Mouse (Mus musculus) liver, embryonic 13.5 days (tissue): ENCODE measurements at regions not wholly inside any gene's neighbourhood (a gene's known extent, or its start where the extent isn't known, plus 50 kb on each side); places are given as distances from the start of the nearest gene placed in this dataset.

ENCODE experiments used
- ATAC-seq: fragments of 200-750 bp; cut with Nextera tagmentation; 2 replicates; pipeline ENCODE4 v1.8.0; 2017; ENCODE audit warnings: low read depth, mild to moderate bottlenecking, moderate number of reproducible peaks, moderate library complexity
- DNase-seq: peaks from one replicate; pipeline ENCODE4 v3.0.0; 2022
- H3K27ac ChIP-seq: fragments of 300-500 bp; sonication (generic); 2 replicates; pipeline ENCODE4 v1.5.1; 2015; ENCODE audit warnings: moderate library complexity, mild to moderate bottlenecking, inconsistent platforms
- H3K27me3 ChIP-seq: fragments of 300-500 bp; sonication (generic); 2 replicates; pipeline ENCODE4 v1.6.1; 2015; ENCODE audit warnings: mild to moderate bottlenecking, inconsistent platforms
- H3K36me3 ChIP-seq: fragments of 300-500 bp; sonication (generic); 2 replicates; pipeline ENCODE4 v1.6.1; 2015; ENCODE audit warnings: mild to moderate bottlenecking, inconsistent platforms
- H3K4me1 ChIP-seq: fragments of 300-500 bp; sonication (generic); replicated peaks from 2 replicates; pipeline ENCODE4 v1.6.1; 2015; ENCODE audit warnings: inconsistent platforms
- H3K4me2 ChIP-seq: fragments of 300-500 bp; sonication (generic); 2 replicates; pipeline ENCODE4 v1.6.1; 2015; ENCODE audit warnings: inconsistent platforms, mild to moderate bottlenecking, moderate library complexity
- H3K4me3 ChIP-seq: fragments of 300-500 bp; sonication (generic); replicated peaks from 2 replicates; pipeline ENCODE4 v1.5.1; 2015; ENCODE audit warnings: mild to moderate bottlenecking, inconsistent platforms
- H3K9ac ChIP-seq: fragments of 300-500 bp; sonication (generic); 2 replicates; pipeline ENCODE4 v1.6.1; 2015; ENCODE audit warnings: mild to moderate bottlenecking, inconsistent platforms
- H3K9me3 ChIP-seq: fragments of 300-500 bp; sonication (generic); replicated peaks from 2 replicates; pipeline ENCODE4 v1.6.1; 2016; ENCODE audit warnings: inconsistent platforms
- WGBS: fragments of 180-500 bp; shearing (Covaris S2); methylation state at CpG from one replicate; pipeline ENCODE4 v1.1.7; 2015; ENCODE audit not compliant: insufficient replicate concordance; 5-methylcytosine and 5-hydroxymethylcytosine counted together

DNA sequence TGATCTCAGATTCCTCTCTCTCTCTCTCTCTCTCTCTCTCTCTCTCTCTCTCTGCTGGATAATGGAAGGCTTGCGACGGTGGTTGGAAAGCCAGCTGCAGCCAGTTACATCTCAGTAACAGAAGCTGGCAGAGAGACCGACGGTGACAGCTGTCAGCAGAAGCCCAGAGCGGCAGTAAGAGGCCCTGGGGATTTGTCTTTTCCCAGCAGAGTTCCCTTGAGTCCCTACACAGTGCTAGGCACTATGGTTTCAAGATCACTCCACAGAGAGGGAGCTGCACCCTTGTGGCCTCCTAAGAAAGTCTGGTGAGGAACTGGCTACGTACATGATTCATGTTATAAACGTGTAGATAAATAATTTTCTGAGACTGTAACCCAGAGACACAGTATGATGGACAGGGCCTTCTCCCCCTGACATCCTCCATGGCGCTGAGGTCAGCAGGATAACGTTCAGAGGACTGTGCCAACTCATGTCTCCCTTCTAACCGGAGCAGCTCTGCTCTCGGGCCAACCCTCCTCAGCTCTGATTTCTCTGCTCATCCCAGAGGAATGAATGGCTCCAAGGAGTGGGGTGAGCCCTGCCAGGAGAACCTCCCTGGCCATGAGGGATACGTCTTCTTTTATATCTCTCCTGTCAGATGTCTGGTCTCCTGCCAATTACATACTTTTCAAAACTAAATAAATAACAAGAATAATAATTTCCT is 253.5 kb upstream of the Cadm1 start:
- WGBS = 51% methylated on average over 12 of the region's 12 CpGs
- ATAC-seq = no peak

GRCm38 (mm10) chr9:47279410-47279809 is 250.6 kb upstream of the Cadm1 start:
- Histone ChIP-seq H3K4me2 (no peak overlapping the region), H3K9ac (no peak overlapping the region), H3K27ac (no peak overlapping the region), H3K36me3 (no peaks in the 10 kb centered on the region), H3K4me3 (no peak overlapping the region), H3K9me3 (no peaks in the 10 kb centered on the region), H3K27me3 (no peaks in the 10 kb centered on the region), H3K4me1 (no peaks in the 10 kb centered on the region)
- 65% methylated on average over 6 of the region's 6 CpGs for WGBS
- DNase-seq (no peak), ATAC-seq (no peak)

More for the DNA sequence above, 253.5 kb upstream of the Cadm1 start:
- H3K36me3 ChIP-seq = no peaks in the 10 kb centered on the region
- H3K4me3 ChIP-seq = no peak overlapping the region
- no peak overlapping the region for H3K4me2 ChIP-seq
- DNase-seq = no peak
- no peaks in the 10 kb centered on the region for H3K9me3 ChIP-seq
- H3K9ac ChIP-seq = no peak overlapping the region
- no peaks in the 10 kb centered on the region for H3K27me3 ChIP-seq
- H3K4me1 ChIP-seq = no peaks in the 10 kb centered on the region
- no peak overlapping the region for H3K27ac ChIP-seq

- DNase-seq (no peak), ATAC-seq (no peak)
- 55% methylated on average over 7 of the region's 7 CpGs for WGBS
- no peak overlapping the region for H3K9ac ChIP-seq
- no peak overlapping the region for H3K4me2 ChIP-seq
- no peaks in the 10 kb centered on the region for H3K27me3 ChIP-seq
- H3K36me3 ChIP-seq = no peaks in the 10 kb centered on the region
- H3K27ac ChIP-seq = no peak overlapping the region
- no peaks in the 10 kb centered on the region for H3K9me3 ChIP-seq
- H3K4me1 ChIP-seq = 0 out of 2 replicates have a peak, but pooled peaks cover 3% of the 10 kb centered on the region
- H3K4me3 ChIP-seq = no peak overlapping the region
Observed at GRCm38 (mm10) chr9:47280146-47280545, 249.8 kb upstream of the Cadm1 start.

DNA sequence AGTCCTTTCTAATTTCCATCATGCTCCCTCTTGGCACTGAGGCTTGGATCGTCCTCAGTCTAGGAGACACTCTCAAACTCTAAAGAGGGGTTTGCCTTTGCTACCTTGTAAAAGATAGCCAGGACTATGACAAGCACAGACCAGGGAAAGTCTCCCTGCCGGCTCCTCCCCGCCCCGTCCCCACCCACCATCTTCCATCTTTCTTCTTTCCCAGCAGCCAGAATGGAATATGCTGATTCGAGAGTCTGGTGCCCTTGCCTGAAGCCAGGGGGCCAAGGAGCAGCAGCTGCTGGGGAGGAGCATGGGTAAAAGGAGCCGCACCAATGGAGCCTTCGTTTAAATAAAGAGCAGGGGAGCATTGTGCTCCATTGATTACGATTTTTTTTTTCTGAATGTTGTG is 249.4 kb upstream of the Cadm1 start:
- Histone ChIP-seq H3K4me1 (0 out of 2 replicates have a peak, but pooled peaks cover 3% of the 10 kb centered on the region), H3K36me3 (no peaks in the 10 kb centered on the region), H3K4me2 (no peak overlapping the region), H3K27ac (no peak overlapping the region), H3K9ac (no peak overlapping the region), H3K4me3 (no peak overlapping the region), H3K9me3 (no peaks in the 10 kb centered on the region), H3K27me3 (no peaks in the 10 kb centered on the region)
- no peak for DNase-seq
- WGBS = 55% methylated on average over 8 of the region's 8 CpGs
- no peak for ATAC-seq

- no peaks in the 10 kb centered on the region for H3K36me3 ChIP-seq
- H3K9me3 ChIP-seq = no peaks in the 10 kb centered on the region
- 66% methylated on average over 4 of the region's 4 CpGs for WGBS
- no peak for ATAC-seq
- no peak overlapping the region for H3K9ac ChIP-seq
- H3K4me3 ChIP-seq = no peak overlapping the region
- H3K27me3 ChIP-seq = no peaks in the 10 kb centered on the region
- DNase-seq = no peak
- H3K4me1 ChIP-seq = 0 out of 2 replicates have a peak, but pooled peaks cover 3% of the 10 kb centered on the region
- no peak overlapping the region for H3K27ac ChIP-seq
- H3K4me2 ChIP-seq = no peak overlapping the region
Observed at GRCm38 (mm10) chr9:47283746-47284455, 246.1 kb upstream of the Cadm1 start.

DNA sequence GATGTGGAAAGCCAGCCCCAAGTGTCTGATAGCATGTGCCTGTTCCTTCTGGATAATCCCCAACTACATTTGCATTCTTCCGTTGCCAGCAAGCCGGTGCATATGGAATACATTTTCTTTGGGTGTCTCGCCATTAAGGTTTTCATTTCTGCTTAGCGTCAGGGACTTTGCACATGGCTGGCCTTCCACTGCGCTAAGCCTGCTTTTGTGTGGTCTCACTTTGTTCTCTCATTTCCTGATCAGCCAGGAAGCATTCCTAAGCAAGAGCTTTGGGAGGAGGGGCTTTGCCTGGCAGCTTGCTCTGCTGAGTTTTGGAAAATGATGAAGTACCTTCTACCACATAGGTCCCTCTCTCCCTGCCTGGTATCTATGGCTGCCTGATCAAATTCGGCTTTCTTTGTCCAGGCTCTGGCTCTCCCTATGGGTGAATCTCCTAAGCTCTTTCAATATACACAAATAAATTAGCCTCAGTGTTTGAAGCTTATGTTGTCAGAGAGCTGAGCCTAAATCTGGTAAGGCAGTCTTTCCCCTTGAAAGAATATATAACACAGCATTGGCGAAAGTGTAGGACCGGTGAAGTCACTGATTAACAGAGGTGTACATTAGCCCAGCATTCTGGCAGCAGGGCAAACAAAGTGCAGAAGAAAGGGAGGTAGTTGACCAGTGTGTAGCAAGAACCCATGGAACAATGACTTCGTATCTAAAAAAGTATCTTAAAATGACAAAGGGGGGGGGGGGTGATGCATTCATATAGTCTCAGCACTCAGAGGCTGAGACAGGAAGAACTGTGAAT is 242.8 kb upstream of the Cadm1 start:
- DNase-seq = no peak
- H3K27ac ChIP-seq = no peak overlapping the region; the same call in none of the 2 replicates

GRCm38 (mm10) chr9:47288587-47289199 is 241.3 kb upstream of the Cadm1 start:
- Histone ChIP-seq H3K9me3 (no peaks in the 10 kb centered on the region), H3K4me1 (0 out of 2 replicates have a peak, but pooled peaks cover 3% of the 10 kb centered on the region), H3K27me3 (no peaks in the 10 kb centered on the region), H3K36me3 (no peaks in the 10 kb centered on the region), H3K27ac (no peak overlapping the region), H3K4me3 (no peak overlapping the region), H3K9ac (no peak overlapping the region), H3K4me2 (no peak overlapping the region)
- 55% methylated on average over 7 of the region's 7 CpGs for WGBS
- ATAC-seq (no peak), DNase-seq (no peak)

More for the DNA sequence above, 242.8 kb upstream of the Cadm1 start:
- H3K4me3 ChIP-seq = no peak overlapping the region
- no peak overlapping the region for H3K9ac ChIP-seq
- 63% methylated on average over 9 of the region's 9 CpGs for WGBS
- no peaks in the 10 kb centered on the region for H3K36me3 ChIP-seq
- H3K4me1 ChIP-seq = 0 out of 2 replicates have a peak, but pooled peaks cover 3% of the 10 kb centered on the region
- 0 out of 2 replicates have a peak, but pooled peaks have one; percentile 45 for ATAC-seq
- no peaks in the 10 kb centered on the region for H3K9me3 ChIP-seq
- no peak overlapping the region for H3K4me2 ChIP-seq
- no peaks in the 10 kb centered on the region for H3K27me3 ChIP-seq

DNA sequence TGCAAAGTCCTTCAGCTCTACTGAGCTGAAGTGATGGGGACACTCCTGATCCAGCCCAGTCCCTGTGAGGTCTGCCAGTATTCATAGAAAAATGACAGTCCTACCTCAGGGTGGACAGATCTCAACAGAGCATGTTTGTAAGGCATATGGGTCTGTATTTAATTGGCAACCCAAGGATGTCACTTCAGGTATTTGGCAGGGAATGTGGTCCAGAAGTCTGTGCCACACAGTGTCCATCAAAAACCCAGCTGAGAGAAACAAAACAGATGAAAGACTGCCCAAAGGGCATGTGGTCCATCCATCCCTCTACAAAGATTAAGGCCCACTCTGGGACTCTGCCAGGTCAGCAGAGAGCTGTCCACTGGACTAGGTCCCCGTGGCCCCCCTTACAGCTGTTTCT is 229.3 kb upstream of the Cadm1 start:
- Histone ChIP-seq H3K4me1 (no peaks in the 10 kb centered on the region), H3K9ac (no peak overlapping the region), H3K27ac (no peak overlapping the region), H3K9me3 (no peaks in the 10 kb centered on the region), H3K27me3 (no peaks in the 10 kb centered on the region; the same call in 1 of the 2 replicates), H3K36me3 (no peaks in the 10 kb centered on the region), H3K4me2 (no peak overlapping the region), H3K4me3 (no peak overlapping the region)
- WGBS = 39% methylated on average over 1 of the region's 1 CpGs
- ATAC-seq = no peak
- DNase-seq = no peak

DNA sequence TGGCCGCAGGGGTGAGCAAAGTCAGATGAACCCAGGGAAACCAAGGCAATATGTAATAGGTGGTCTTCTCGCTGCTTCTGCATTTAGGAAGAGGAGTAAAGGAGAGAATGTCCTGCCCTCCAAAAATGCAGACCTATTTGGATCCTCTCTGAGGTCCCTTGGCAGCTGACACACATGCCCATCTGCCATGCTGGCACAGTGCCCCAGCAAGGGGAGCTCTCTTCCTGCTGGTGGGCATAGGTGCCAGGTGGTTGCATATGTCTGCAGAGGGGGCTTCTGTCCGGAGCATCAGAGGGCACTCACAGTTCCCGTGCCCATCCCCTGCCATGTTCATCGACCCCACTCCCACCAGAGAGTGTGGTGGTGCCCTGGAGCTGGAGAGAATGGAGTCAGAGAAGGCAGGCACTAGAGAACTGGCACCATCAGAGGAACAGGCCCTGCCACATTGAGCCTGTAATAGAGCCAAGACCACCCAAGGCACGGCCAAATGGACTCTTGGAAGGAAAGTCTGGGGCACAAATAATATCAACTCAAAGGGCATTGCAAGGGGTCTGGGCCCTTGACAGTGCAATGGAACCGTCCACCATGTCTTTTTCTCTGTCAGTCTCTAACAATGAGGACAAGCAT is 222.7 kb upstream of the Cadm1 start:
- no peak overlapping the region for H3K9ac ChIP-seq
- H3K4me3 ChIP-seq = no peak overlapping the region
- no peak overlapping the region for H3K4me2 ChIP-seq
- WGBS = 68% methylated on average over 7 of the region's 7 CpGs
- no peaks in the 10 kb centered on the region for H3K9me3 ChIP-seq
- H3K27ac ChIP-seq = no peak overlapping the region
- DNase-seq = no peak
- H3K4me1 ChIP-seq = no peaks in the 10 kb centered on the region
- ATAC-seq = no peak
- no peaks in the 10 kb centered on the region for H3K27me3 ChIP-seq
- no peaks in the 10 kb centered on the region for H3K36me3 ChIP-seq

DNA sequence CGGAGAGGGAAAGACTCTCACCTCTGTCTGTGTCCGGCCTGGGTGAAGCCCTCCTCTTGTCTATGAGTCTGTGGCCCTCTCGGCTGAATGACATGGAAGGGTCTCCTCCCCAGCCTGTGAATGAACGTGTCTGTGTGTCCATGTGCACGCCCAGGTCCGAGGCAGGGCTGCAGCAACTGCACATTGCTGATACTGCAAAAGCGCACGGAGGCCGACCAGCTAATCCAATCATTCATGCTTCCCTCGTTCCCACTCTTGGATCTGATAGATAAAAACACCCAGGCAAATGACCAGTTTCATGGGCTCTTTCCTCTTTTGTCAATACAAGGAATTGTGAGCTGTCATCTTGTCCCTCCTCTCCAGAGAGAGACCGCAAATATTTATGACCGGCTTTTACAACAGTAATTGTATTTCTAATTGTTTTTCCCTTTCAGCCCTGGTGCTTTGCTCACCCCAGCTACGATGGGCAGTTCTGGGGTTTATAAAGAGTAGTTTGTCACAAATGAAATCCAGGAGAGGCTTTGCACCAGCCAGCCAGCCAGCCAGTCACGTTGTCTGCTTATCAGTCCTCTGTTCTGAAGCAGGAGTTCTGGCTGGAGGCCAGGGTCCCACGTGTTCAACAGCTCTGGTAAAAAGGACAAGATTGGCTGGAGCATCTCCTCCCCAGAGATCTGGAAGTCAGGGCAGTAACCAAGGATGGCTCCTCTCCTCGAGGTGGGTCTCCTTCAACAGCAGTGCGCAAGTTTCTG is 222.0 kb upstream of the Cadm1 start:
- DNase-seq (no peak), ATAC-seq (no peak)
- Histone ChIP-seq H3K4me2 (no peak overlapping the region), H3K36me3 (no peaks in the 10 kb centered on the region), H3K27me3 (no peaks in the 10 kb centered on the region), H3K4me1 (no peaks in the 10 kb centered on the region), H3K27ac (no peak overlapping the region), H3K4me3 (no peak overlapping the region), H3K9ac (no peak overlapping the region), H3K9me3 (no peaks in the 10 kb centered on the region)
- 52% methylated on average over 17 of the region's 17 CpGs for WGBS
